Mouse (Mus musculus) limb, embryonic 11.5 days (tissue): Measurements from ENCODE around the gene Pkp2. TPM values are rescaled to one million over a fixed set of nuclear protein-coding genes. Genes with fewer than 3 reads are reported as not detected.
"Not testable (repeated sequence)": the region's sequence is repeated elsewhere in the genome, so short reads cannot be mapped to it uniquely, and the experiment has no call there.

Experiments used
- ATAC-seq: fragments of 200-750 bp; cut with Nextera tagmentation; 2 replicates; pipeline ENCODE4 v1.8.0; 2017; ENCODE audit warnings: low read depth; ENCODE audit not compliant: insufficient number of reproducible peaks, low FRiP score, low TSS enrichment
- DNase-seq: peaks from one replicate; pipeline ENCODE4 v3.0.0-alpha.2; 2015; ENCODE audit warnings: low spot score
- H3K27ac ChIP-seq: fragments of 300-500 bp; sonication (generic); replicated peaks from 2 replicates; pipeline ENCODE4 v1.5.1; 2014; ENCODE audit warnings: low read depth, mild to moderate bottlenecking, low read length
- H3K27me3 ChIP-seq: fragments of 300-500 bp; sonication (generic); 2 replicates; pipeline ENCODE4 v1.6.1; 2014; ENCODE audit warnings: mild to moderate bottlenecking, low read length, mixed read lengths; ENCODE audit not compliant: control insufficient read depth, insufficient read depth
- H3K36me3 ChIP-seq: fragments of 300-500 bp; sonication (generic); 2 replicates; pipeline ENCODE4 v1.6.1; 2014; ENCODE audit warnings: mild to moderate bottlenecking, low read length, moderate library complexity, mixed read lengths; ENCODE audit not compliant: control insufficient read depth, insufficient read depth
- H3K4me1 ChIP-seq: fragments of 300-500 bp; sonication (generic); 2 replicates; pipeline ENCODE4 v1.6.1; 2014; ENCODE audit warnings: low read length, mixed read lengths; ENCODE audit not compliant: control insufficient read depth, insufficient read depth
- H3K4me2 ChIP-seq: fragments of 300-500 bp; sonication (generic); 2 replicates; pipeline ENCODE4 v1.6.1; 2014; ENCODE audit warnings: low read depth, mild to moderate bottlenecking, moderate library complexity; ENCODE audit not compliant: severe bottlenecking
- H3K4me3 ChIP-seq: fragments of 300-500 bp; sonication (generic); 2 replicates; pipeline ENCODE4 v1.5.1; 2014; ENCODE audit warnings: low read depth, low read length
- H3K9ac ChIP-seq: fragments of 300-500 bp; sonication (generic); 2 replicates; pipeline ENCODE4 v1.6.1; 2014; ENCODE audit warnings: mild to moderate bottlenecking, low read length
- H3K9me3 ChIP-seq: fragments of 300-500 bp; sonication (generic); 2 replicates; pipeline ENCODE4 v1.6.1; 2016; ENCODE audit warnings: low read length; ENCODE audit not compliant: control insufficient read depth
- WGBS: fragments of 180-500 bp; shearing (Covaris S2); extraction: QIAGEN DNeasy Blood & Tissue Kit; methylation state at CpG from one replicate; pipeline ENCODE4 v1.1.7; 2014; 5-methylcytosine and 5-hydroxymethylcytosine counted together
- polyA plus RNA-seq: library from polyadenylated mRNA; unstranded; fragments of >200 nt; fragmentation: Nextera tagmentation; extraction: Ambion mirVana; gene quantifications from 2 replicates; pipeline ENCODE4 v1.2.1, GENCODE M21; 2014

The Pkp2 gene
- 0.79 and 0.99 TPM in 2 replicates for polyA plus RNA-seq

DNA sequence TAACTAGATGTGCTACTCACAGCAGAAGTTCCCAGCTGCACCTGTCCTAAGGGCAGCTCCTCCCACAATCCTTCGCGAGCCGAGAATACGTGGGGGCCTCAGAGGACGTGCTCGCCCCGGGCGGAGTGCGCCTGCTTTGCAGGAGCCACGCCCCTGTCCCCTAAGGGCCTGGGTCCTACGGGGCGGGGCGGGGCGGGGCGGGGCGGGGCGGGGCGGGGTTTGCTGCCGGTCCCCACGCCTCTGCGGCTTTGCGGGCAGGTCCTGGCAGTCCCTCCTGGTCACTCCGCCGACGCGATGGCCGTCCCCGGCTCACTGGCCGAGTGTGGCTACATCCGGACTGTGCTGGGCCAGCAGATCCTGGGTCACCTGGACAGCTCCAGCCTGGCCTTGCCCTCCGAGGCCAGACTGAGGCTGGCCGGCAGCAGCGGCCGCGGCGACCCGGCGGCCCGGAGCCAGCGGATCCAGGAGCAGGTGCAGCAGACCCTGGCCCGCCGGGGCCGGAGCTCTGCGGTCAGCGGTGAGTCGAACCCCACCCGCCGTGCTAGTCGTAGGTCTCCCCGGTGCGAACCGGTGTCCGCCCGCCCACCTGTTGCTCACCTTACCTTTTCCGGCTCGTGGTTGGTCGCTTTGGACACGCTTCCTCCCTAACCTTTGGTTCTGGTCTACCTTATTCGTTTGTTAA, at the start of gene Pkp2:
TSS of gene Pkp2 (plus strand) at position 240 of the 682 bp plus-strand sequence.
- H3K9me3 ChIP-seq = no peaks in the 10 kb centered on the region
- H3K4me1 ChIP-seq = no peaks in the 10 kb centered on the region; the same call in 1 of the 2 replicates
- peak within 1 kb of the TSS; percentile 98 for H3K4me2 ChIP-seq
- DNase-seq (peak; percentile 80), ATAC-seq (peak; percentile 93)
- H3K27ac ChIP-seq = no peak within 1 kb of the TSS
- H3K4me3 ChIP-seq = peak within 1 kb of the TSS; percentile 53
- H3K27me3 ChIP-seq = peaks cover 20% of the 10 kb centered on the region
- WGBS = under 1% methylated on average over 58 of the region's 59 CpGs
- no peaks in the 10 kb centered on the region for H3K36me3 ChIP-seq
- peak within 1 kb of the TSS; percentile 28; the same call in 1 of the 2 replicates for H3K9ac ChIP-seq

- DNase-seq = no peak
- H3K4me2 ChIP-seq = no peak overlapping the region
- no peaks in the 10 kb centered on the region for H3K36me3 ChIP-seq
- ATAC-seq = no peak
- H3K4me1 ChIP-seq = no peaks in the 10 kb centered on the region
- H3K27me3 ChIP-seq = no peaks in the 10 kb centered on the region
- 69% methylated on average over 17 of the region's 17 CpGs for WGBS
- no peak overlapping the region for H3K4me3 ChIP-seq
- no peak overlapping the region for H3K27ac ChIP-seq
- no peaks in the 10 kb centered on the region for H3K9me3 ChIP-seq
- H3K9ac ChIP-seq = no peak overlapping the region
Observed at GRCm38 (mm10) chr16:16197374-16197773, 15.7 kb upstream of the Pkp2 start.

DNA sequence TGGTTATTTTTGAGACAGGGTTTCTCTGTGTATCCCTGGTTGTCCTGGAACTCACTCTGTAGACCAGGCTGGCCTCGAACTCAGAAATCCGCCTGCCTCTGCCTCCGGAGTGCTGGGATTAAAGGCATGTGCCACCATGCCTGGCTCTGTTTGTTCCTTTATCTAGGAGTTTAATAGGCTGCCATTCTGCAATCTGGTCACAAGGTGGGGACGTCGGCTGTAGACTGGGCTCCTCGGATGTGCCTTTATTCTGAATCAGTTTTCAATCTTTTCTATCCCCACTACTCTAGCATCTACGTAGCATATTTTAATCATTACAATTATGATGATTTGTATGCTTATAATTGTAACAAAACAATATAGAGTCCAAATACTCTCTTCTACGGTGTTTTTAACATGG, 11.1 kb upstream of the Pkp2 start:
- WGBS = 51% methylated on average over 8 of the region's 8 CpGs
- not testable (repeated sequence) for ATAC-seq, H3K36me3 ChIP-seq, H3K4me1 ChIP-seq, H3K9ac ChIP-seq, H3K4me3 ChIP-seq, H3K27me3 ChIP-seq, H3K4me2 ChIP-seq, H3K27ac ChIP-seq, H3K9me3 ChIP-seq
- DNase-seq = peak; percentile 35

GRCm38 (mm10) chr16:16204648-16205047, 8.5 kb upstream of the Pkp2 start:
- ATAC-seq = no peak
- Histone ChIP-seq H3K4me1 (no peaks in the 10 kb centered on the region), H3K9me3 (no peaks in the 10 kb centered on the region), H3K27me3 (no peaks in the 10 kb centered on the region), H3K4me2 (no peak overlapping the region), H3K27ac (no peak overlapping the region), H3K36me3 (no peaks in the 10 kb centered on the region), H3K9ac (no peak overlapping the region), H3K4me3 (no peak overlapping the region)
- WGBS = 94% methylated on average over 1 of the region's 1 CpGs
- DNase-seq = no peak

DNA sequence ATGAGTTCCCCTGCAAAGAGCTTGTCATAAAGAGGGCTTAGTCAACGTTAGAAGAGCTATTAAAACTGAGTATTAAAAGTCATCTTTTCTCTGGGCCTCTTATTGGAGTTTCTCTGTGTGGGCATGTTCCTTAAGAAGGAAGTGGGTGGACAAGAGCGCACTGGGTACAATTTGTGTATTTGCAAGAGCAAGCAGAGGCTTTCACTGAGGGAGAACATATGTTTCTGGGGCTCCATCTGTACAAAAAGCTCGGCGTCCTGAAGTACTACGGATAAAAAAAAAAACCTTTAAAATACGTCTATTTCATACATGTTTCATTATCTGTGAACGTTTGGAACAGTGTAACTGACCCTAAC, 417 bp upstream of the Pkp2 start:
- WGBS = 17% methylated on average over 7 of the region's 7 CpGs
- ATAC-seq (no peak), DNase-seq (no peak)
- Histone ChIP-seq H3K27ac (no peak overlapping the region), H3K27me3 (peaks cover 20% of the 10 kb centered on the region), H3K4me3 (peak overlapping the region; percentile 53), H3K36me3 (no peaks in the 10 kb centered on the region), H3K9ac (no peak overlapping the region), H3K4me2 (peak overlapping the region; percentile 98), H3K9me3 (no peaks in the 10 kb centered on the region), H3K4me1 (no peaks in the 10 kb centered on the region; the same call in 1 of the 2 replicates)

- Histone ChIP-seq H3K27me3 (peaks cover 20% of the 10 kb centered on the region), H3K9me3 (no peaks in the 10 kb centered on the region), H3K4me3 (peak overlapping the region; percentile 53), H3K4me2 (peak overlapping the region; percentile 98), H3K36me3 (no peaks in the 10 kb centered on the region), H3K9ac (no peak overlapping the region), H3K4me1 (no peaks in the 10 kb centered on the region; the same call in 1 of the 2 replicates), H3K27ac (no peak overlapping the region)
- no peak for DNase-seq
- WGBS = 2% methylated on average over 17 of the region's 17 CpGs
- ATAC-seq = no peak
Observed at GRCm38 (mm10) chr16:16213761-16214305, 715 bp downstream of the Pkp2 start.

- ATAC-seq (no peak), DNase-seq (no peak)
- no peak overlapping the region for H3K4me3 ChIP-seq
- WGBS = 31% methylated on average over 11 of the region's 11 CpGs
- no peak overlapping the region for H3K27ac ChIP-seq
- H3K27me3 ChIP-seq = peaks cover 20% of the 10 kb centered on the region
- H3K9me3 ChIP-seq = no peaks in the 10 kb centered on the region
- no peaks in the 10 kb centered on the region for H3K36me3 ChIP-seq
- H3K4me2 ChIP-seq = no peak overlapping the region
- H3K9ac ChIP-seq = no peak overlapping the region
- no peaks in the 10 kb centered on the region; the same call in 1 of the 2 replicates for H3K4me1 ChIP-seq
Observed at GRCm38 (mm10) chr16:16215645-16216387, 2.7 kb downstream of the Pkp2 start.

DNA sequence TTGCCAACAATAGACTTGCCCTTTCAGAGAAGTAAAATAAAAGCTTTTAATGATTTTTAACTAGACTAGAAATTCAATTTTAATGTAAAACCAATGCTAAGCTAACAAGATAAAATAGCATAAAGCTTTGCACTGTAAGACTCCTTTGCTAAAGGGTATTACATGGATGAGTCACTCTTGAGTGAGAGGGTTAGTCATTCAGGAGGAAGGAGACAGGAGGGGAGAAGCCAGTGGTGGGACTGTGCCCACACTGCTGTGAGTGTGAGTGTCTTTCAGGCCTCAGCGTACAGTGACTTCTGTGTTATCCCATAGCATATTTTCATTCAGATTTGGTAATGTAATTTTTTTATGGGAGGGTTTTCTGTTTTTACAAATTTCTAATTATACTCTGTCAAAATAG, 3.8 kb downstream of the Pkp2 start:
- Histone ChIP-seq H3K4me3 (no peak overlapping the region), H3K27me3 (peaks cover 20% of the 10 kb centered on the region), H3K9me3 (no peaks in the 10 kb centered on the region), H3K9ac (no peak overlapping the region), H3K4me1 (no peaks in the 10 kb centered on the region; the same call in 1 of the 2 replicates), H3K27ac (no peak overlapping the region), H3K36me3 (no peaks in the 10 kb centered on the region), H3K4me2 (no peak overlapping the region)
- ATAC-seq (no peak), DNase-seq (no peak)
- 89% methylated on average over 1 of the region's 1 CpGs for WGBS
